Mouse (Mus musculus) myocyte (in vitro differentiated cells): ENCODE measurements around the gene Speg.
A peak's percentile ranks its signal among the peaks of the same experiment; 100 is the strongest.

ENCODE experiments used
- MAX ChIP-seq: IDR thresholded peaks from one replicate; pipeline ENCODE4 v1.6.1; 2011; ENCODE audit warnings: low read depth, mild to moderate bottlenecking, control low read depth
- MYOG ChIP-seq, 3 experiments: IDR thresholded peaks; one replicate each; pipeline ENCODE4 v1.6.1; 2011; ENCODE audit warnings: control low read depth in 2 of 3, low read depth in 2 of 3, mild to moderate bottlenecking in 2 of 3; ENCODE audit not compliant: insufficient read length in 2 of 3, control insufficient read depth in 1 of 3, insufficient read depth in 1 of 3
- POLR2A ChIP-seq: IDR thresholded peaks from one replicate; pipeline ENCODE4 v1.6.1; 2011; ENCODE audit warnings: low read depth, mild to moderate bottlenecking, control low read depth, moderate library complexity; ENCODE audit not compliant: insufficient read length

- peak; percentile 60 for TF ChIP-seq POLR2A
- TF ChIP-seq MAX: no peak
- TF ChIP-seq MYOG (IDR thresholded peaks at IDR 0.05; ENCODE audit: control insufficient read depth in 1 of 3, insufficient read depth in 1 of 3, insufficient read length in 2 of 3, low read depth in 2 of 3): no peak
Observed at GRCm38 (mm10) chr1:75361123-75361522, 14.0 kb upstream of the Speg start.
